Mouse (Mus musculus) hindbrain, embryonic 16.5 days (tissue): ENCODE results near the gene Pld5. TPM values are rescaled to one million over a fixed set of nuclear protein-coding genes. Genes with fewer than 3 reads are reported as not detected.

ENCODE experiments used
- ATAC-seq: fragments of 200-750 bp; cut with Nextera tagmentation; 2 replicates; pipeline ENCODE4 v1.8.0; 2017; ENCODE audit warnings: moderate TSS enrichment, moderate library complexity
- H3K27ac ChIP-seq: fragments of 300-500 bp; sonication (generic); 2 replicates; pipeline ENCODE4 v1.5.1; 2014; ENCODE audit warnings: low read depth, mild to moderate bottlenecking, control low read depth, low read length, moderate library complexity
- H3K27me3 ChIP-seq: fragments of 300-500 bp; sonication (generic); replicated peaks from 2 replicates; pipeline ENCODE4 v1.6.1; 2014; ENCODE audit warnings: low read length; ENCODE audit not compliant: control insufficient read depth, insufficient read depth
- H3K36me3 ChIP-seq: fragments of 300-500 bp; sonication (generic); 2 replicates; pipeline ENCODE4 v1.6.1; 2014; ENCODE audit warnings: mild to moderate bottlenecking, low read length, moderate library complexity, mixed read lengths; ENCODE audit not compliant: control insufficient read depth, insufficient read depth
- H3K4me1 ChIP-seq: fragments of 300-500 bp; sonication (generic); 2 replicates; pipeline ENCODE4 v1.6.1; 2014; ENCODE audit warnings: low read depth, low read length; ENCODE audit not compliant: control insufficient read depth, insufficient read depth
- H3K4me2 ChIP-seq: fragments of 300-500 bp; sonication (generic); 2 replicates; pipeline ENCODE4 v1.6.1; 2014; ENCODE audit warnings: mild to moderate bottlenecking, low read length, control low read depth, moderate library complexity
- H3K4me3 ChIP-seq: fragments of 300-500 bp; sonication (generic); 2 replicates; pipeline ENCODE4 v1.5.1; 2014; ENCODE audit warnings: mild to moderate bottlenecking, low read length, control low read depth, moderate library complexity
- H3K9ac ChIP-seq: fragments of 300-500 bp; sonication (generic); 2 replicates; pipeline ENCODE4 v1.6.1; 2014; ENCODE audit warnings: low read depth, mild to moderate bottlenecking, control low read depth, low read length, moderate library complexity
- H3K9me3 ChIP-seq: fragments of 300-500 bp; sonication (generic); 2 replicates; pipeline ENCODE4 v1.6.1; 2014; ENCODE audit warnings: mild to moderate bottlenecking, low read length, moderate library complexity; ENCODE audit not compliant: control insufficient read depth
- WGBS: fragments of 180-500 bp; shearing (Covaris S2); extraction: QIAGEN DNeasy Blood & Tissue Kit; methylation state at CpG from one replicate; pipeline ENCODE4 v1.1.7; 2014; 5-methylcytosine and 5-hydroxymethylcytosine counted together
- polyA plus RNA-seq: library from polyadenylated mRNA; unstranded; fragments of >200 nt; fragmentation: Nextera tagmentation; extraction: Ambion mirVana; gene quantifications from 2 replicates; pipeline ENCODE4 v1.2.1, GENCODE M21; 2015

Pld5 gene
- polyA plus RNA-seq, 1 experiment from 2014 or later, result 5.4 TPM

DNA sequence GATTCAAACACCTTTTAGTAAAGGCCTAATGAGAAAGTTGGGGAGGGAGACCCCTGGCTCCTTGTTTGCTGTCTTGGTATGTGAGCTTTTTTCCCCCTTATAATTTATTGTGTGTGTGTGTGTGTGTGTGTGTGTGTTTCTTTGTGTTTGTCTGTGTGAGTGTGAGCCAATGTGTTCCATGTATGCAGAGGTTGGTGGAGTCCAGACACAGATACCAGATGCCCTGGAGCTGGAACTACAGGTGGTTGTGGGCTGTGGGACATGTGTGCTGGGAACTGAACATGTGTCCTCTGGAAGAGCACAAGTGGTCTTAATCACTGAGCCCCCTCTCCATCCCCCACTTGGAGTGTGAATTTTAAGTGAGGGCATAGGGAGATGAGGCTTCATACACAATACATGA is 199.3 kb downstream of the Pld5 start:
- Histone ChIP-seq H3K9ac (no peak overlapping the region), H3K27ac (no peak overlapping the region), H3K9me3 (no peaks in the 10 kb centered on the region), H3K4me1 (peaks cover 6% of the 10 kb centered on the region), H3K27me3 (no peaks in the 10 kb centered on the region), H3K36me3 (no peaks in the 10 kb centered on the region), H3K4me2 (no peak overlapping the region), H3K4me3 (no peak overlapping the region)
- ATAC-seq, result peak; percentile 31; the same call in 1 of the 2 replicates

DNA sequence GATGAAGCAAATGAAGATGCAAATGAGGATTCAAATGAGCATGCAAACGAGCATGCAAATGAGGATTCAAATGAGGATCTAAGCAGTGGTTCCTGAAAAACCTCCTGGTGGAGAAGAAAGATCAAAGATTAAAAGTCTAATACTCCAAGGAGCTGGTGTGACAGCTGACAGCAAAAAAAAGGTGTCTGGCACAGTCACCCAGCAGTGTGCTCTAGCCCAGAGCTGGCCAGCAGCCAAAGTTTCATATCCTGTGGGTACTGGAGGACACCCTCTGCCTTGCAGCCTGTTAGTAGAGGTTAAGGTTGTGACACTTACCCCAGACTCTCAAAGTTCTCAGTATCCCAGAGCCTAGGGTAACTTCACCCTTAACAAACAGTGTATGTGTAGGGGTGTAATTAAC is 199.7 kb downstream of the Pld5 start:
- H3K36me3 ChIP-seq, result no peaks in the 10 kb centered on the region
- no peaks in the 10 kb centered on the region for H3K27me3 ChIP-seq
- no peak overlapping the region for H3K9ac ChIP-seq
- ATAC-seq, result peak; percentile 90
- no peak overlapping the region for H3K4me2 ChIP-seq
- no peak overlapping the region for H3K4me3 ChIP-seq
- no peaks in the 10 kb centered on the region for H3K9me3 ChIP-seq
- peaks cover 6% of the 10 kb centered on the region for H3K4me1 ChIP-seq
- WGBS, result 33% methylated on average over 1 of the region's 1 CpGs
- H3K27ac ChIP-seq, result 0 out of 2 replicates have a peak overlapping the region, but pooled peaks have one; percentile 34

DNA sequence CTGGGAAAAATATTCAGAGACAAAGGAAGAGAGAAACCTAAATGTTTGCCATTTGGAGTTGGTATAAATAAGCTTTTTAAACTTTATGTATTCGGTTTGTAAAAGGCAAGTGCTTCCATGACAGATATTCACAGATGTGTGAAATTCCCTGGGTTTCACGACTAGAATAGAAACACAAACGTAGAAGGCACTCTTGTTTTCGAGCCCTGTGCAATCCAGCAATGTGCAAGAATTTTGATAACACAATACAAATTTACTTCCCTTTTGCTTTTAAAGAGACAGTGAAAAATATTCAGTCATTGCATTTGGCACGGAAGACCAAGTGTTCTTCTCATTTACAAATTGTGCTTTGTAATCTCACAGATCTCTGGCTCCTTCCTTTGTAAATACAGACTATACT is 200.6 kb downstream of the Pld5 start:
- Histone ChIP-seq H3K36me3 (no peaks in the 10 kb centered on the region), H3K27me3 (no peaks in the 10 kb centered on the region), H3K4me1 (peaks cover 6% of the 10 kb centered on the region), H3K4me2 (no peak overlapping the region), H3K4me3 (no peak overlapping the region), H3K9me3 (no peaks in the 10 kb centered on the region; the same call in 1 of the 2 replicates), H3K27ac (no peak overlapping the region), H3K9ac (no peak overlapping the region)
- no peak for ATAC-seq
- WGBS, result 59% methylated on average over 5 of the region's 5 CpGs

DNA sequence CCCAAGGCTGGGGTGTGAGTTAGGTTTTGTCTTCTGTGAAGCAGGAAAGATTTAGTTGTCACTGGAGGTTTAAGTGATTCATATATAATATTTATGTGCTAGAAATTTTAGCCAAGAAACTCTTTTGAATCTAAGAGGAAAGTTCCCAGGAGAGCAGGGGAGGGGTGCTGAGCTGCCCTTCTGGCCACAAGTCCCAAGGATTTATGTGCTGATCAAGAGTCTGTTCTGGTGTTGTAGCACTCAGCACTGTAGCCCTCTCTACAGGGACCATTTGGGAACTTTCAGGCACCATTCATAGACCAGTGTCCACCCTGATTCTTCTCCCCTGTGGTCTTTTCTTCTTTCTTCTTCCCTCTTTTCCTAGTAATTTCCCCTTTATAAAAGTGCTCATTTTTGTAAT is 209.8 kb downstream of the Pld5 start:
- Histone ChIP-seq H3K4me3 (no peak overlapping the region), H3K36me3 (no peaks in the 10 kb centered on the region), H3K27ac (no peak overlapping the region), H3K4me2 (no peak overlapping the region), H3K27me3 (no peaks in the 10 kb centered on the region), H3K9ac (no peak overlapping the region), H3K9me3 (peaks cover 4% of the 10 kb centered on the region; the same call in 1 of the 2 replicates), H3K4me1 (no peaks in the 10 kb centered on the region)
- no peak for ATAC-seq

- Histone ChIP-seq H3K27ac (no peak overlapping the region), H3K9me3 (peaks cover 4% of the 10 kb centered on the region; the same call in 1 of the 2 replicates), H3K4me1 (no peaks in the 10 kb centered on the region), H3K27me3 (no peaks in the 10 kb centered on the region), H3K4me2 (no peak overlapping the region), H3K9ac (no peak overlapping the region), H3K36me3 (no peaks in the 10 kb centered on the region), H3K4me3 (no peak overlapping the region)
- no peak for ATAC-seq
These were observed 210.6 kb downstream of the Pld5 start for GRCm38 (mm10) chr1:176064471-176064870.

DNA sequence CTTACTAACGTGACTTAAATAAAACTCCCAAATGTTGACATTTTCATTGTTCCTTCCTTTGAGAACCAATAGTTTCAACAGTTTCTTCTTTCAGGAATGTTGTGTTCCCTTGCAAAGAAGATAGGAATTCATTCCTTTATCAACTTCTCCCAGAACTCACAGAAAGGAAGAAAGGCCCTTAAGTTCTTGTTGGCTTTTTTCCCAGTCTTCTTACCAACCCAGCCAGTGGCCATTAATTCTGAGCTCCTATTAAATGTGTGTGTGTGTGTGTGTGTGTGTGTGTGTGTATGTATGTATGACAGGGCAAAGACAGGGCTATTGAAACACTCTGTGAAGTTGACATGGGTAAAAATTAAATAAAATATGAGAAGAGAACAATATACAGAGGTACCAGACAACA is 221.5 kb downstream of the Pld5 start:
- Histone ChIP-seq H3K4me3 (no peak overlapping the region), H3K27me3 (no peaks in the 10 kb centered on the region), H3K36me3 (no peaks in the 10 kb centered on the region), H3K4me1 (no peaks in the 10 kb centered on the region), H3K9ac (no peak overlapping the region), H3K9me3 (no peaks in the 10 kb centered on the region), H3K4me2 (no peak overlapping the region), H3K27ac (no peak overlapping the region)
- 45% methylated on average over 1 of the region's 1 CpGs for WGBS
- ATAC-seq, result no peak

- Histone ChIP-seq H3K4me3 (no peak overlapping the region), H3K27me3 (no peaks in the 10 kb centered on the region), H3K36me3 (no peaks in the 10 kb centered on the region), H3K9me3 (no peaks in the 10 kb centered on the region), H3K27ac (no peak overlapping the region), H3K4me2 (no peak overlapping the region), H3K9ac (no peak overlapping the region), H3K4me1 (no peaks in the 10 kb centered on the region)
- 52% methylated on average over 5 of the region's 5 CpGs for WGBS
- ATAC-seq, result peak; percentile 58; the same call in 1 of the 2 replicates
These were observed 228.1 kb downstream of the Pld5 start for GRCm38 (mm10) chr1:176046995-176047394.

DNA sequence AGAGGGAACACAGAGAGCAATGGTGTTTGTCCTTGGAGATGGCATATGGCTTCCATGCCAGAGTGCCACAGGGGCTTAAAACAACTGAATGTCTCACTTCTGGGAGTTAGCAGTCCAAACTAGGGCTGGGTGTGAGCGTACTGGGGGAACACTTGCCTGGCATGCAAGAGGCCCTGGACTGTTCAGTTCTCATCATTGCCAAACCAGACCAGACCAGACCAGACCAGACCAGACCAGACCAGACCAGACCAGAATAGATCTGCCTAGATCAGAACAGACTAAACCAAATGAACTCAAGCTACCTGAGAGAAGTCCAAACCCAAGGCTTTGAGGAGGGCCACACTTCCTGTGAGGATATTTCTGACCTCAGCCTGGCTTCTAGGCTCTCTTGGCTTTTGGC is 228.7 kb downstream of the Pld5 start:
- no peaks in the 10 kb centered on the region for H3K4me1 ChIP-seq
- no peaks in the 10 kb centered on the region for H3K9me3 ChIP-seq
- H3K4me2 ChIP-seq, result no peak overlapping the region
- no peak overlapping the region for H3K27ac ChIP-seq
- WGBS, result 95% methylated on average over 1 of the region's 1 CpGs
- no peaks in the 10 kb centered on the region for H3K27me3 ChIP-seq
- 0 out of 2 replicates have a peak, but pooled peaks have one; percentile 37 for ATAC-seq
- no peak overlapping the region for H3K9ac ChIP-seq
- H3K36me3 ChIP-seq, result no peaks in the 10 kb centered on the region
- no peak overlapping the region for H3K4me3 ChIP-seq

DNA sequence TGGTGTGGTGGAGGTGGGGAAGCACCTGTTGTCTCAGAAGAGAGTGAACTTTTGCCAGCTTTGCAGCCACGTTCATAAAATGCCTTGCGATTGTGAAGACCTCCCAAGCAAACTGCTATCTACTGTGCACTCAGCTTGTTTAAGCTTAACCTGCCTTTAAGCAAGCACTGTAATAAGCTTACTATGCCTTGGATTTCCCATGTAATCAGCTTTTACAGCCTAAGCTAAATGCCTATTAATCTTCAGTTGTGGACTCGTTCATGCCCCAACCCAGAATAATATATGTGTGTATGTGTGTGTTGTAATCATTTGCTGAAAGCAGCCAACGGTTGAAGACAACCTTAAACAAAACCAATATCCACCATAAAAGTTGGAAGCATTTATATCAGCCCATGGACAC is 232.1 kb downstream of the Pld5 start:
- H3K4me1 ChIP-seq, result no peaks in the 10 kb centered on the region
- no peak for ATAC-seq
- H3K27me3 ChIP-seq, result no peaks in the 10 kb centered on the region
- no peak overlapping the region for H3K4me2 ChIP-seq
- WGBS, result 77% methylated on average over 4 of the region's 4 CpGs
- H3K9ac ChIP-seq, result no peak overlapping the region
- H3K27ac ChIP-seq, result no peak overlapping the region
- no peaks in the 10 kb centered on the region for H3K36me3 ChIP-seq
- H3K9me3 ChIP-seq, result no peaks in the 10 kb centered on the region
- H3K4me3 ChIP-seq, result no peak overlapping the region

DNA sequence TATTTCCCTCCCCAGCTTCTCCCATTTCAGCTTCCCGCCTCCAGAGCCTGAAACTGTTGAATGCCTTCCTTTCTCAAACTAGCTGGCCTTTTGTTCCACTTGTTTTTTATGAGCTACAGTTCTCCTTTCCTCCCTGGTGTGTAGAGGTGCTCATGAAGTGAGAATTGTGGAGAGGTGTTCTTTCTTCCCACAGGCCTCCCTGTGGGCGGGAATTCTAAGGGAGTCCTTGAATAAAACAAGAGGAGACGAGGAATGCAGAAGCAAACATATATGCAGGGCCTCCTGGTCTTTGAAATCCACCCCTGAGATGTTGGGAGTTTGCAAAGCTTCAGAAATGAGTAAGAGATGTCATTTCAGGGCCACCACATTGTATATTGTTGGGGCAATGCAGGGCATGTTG is 235.2 kb downstream of the Pld5 start:
- Histone ChIP-seq H3K27me3 (no peaks in the 10 kb centered on the region), H3K4me3 (no peak overlapping the region), H3K36me3 (no peaks in the 10 kb centered on the region), H3K9me3 (no peaks in the 10 kb centered on the region), H3K4me1 (no peaks in the 10 kb centered on the region), H3K27ac (no peak overlapping the region), H3K4me2 (no peak overlapping the region), H3K9ac (no peak overlapping the region)
- WGBS, result 63% methylated on average over 3 of the region's 3 CpGs
- ATAC-seq, result no peak
